Mouse (Mus musculus) liver, embryonic 14.5 days (tissue): ENCODE data around the gene Rdh19.

Source experiments
- CTCF ChIP-seq: IDR thresholded peaks from 2 replicates; pipeline ENCODE4 v1.5.1; 2016; ENCODE audit warnings: antibody characterized with exemption, low read depth, control low read depth
- EP300 ChIP-seq: IDR thresholded peaks from 2 replicates; pipeline ENCODE4 v1.6.1; 2016; ENCODE audit warnings: antibody characterized with exemption, low read depth

DNA sequence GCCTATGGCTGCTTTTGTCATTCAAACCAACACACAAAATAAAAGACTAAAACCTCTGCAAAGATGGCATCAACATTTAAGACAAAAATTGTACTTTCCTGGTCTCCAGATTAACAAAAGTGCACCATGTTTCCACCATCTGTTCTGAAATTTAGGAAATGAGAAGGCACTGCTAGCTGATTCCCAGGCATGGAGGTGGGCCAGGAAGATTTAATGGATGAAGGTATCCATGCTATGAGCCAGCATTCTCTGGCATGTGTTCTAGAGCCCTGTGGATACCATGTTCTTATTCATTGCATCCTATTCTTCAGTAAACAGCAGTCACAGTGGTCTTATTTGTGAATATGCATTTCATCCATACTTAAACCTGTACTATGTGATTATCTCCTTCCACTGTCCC, 6.6 kb downstream of the Rdh19 start:
- TF ChIP-seq CTCF: no peak
- no peak for TF ChIP-seq EP300
